Mouse (Mus musculus) testis, adult 2 months (tissue): ENCODE data around the gene Atp4a. TPM values are rescaled to one million over a fixed set of nuclear protein-coding genes. Genes with fewer than 3 reads are reported as not detected.

ENCODE experiments used
- H3K27ac ChIP-seq: fragments of 200-500 bp; 2 replicates; pipeline ENCODE4 v1.5.1; 2012; ENCODE audit warnings: low read depth, low read length; ENCODE audit not compliant: control insufficient read depth, insufficient read depth
- H3K27me3 ChIP-seq: fragments of 200-500 bp; 2 replicates; pipeline ENCODE4 v1.6.1; 2012; ENCODE audit warnings: mild to moderate bottlenecking, low read length, moderate library complexity; ENCODE audit not compliant: control insufficient read depth, insufficient read depth
- H3K36me3 ChIP-seq: fragments of 200-500 bp; 2 replicates; pipeline ENCODE4 v1.6.1; 2012; ENCODE audit warnings: mild to moderate bottlenecking, low read length; ENCODE audit not compliant: control insufficient read depth, insufficient read depth
- H3K4me1 ChIP-seq: fragments of 200-500 bp; 2 replicates; pipeline ENCODE4 v1.6.1; 2012; ENCODE audit warnings: low read length; ENCODE audit not compliant: control insufficient read depth, insufficient read depth
- H3K4me3 ChIP-seq: fragments of 200-500 bp; 2 replicates; pipeline ENCODE4 v1.5.1; 2012; ENCODE audit warnings: low read depth, mild to moderate bottlenecking, low read length, moderate library complexity, mixed read lengths; ENCODE audit not compliant: control insufficient read depth
- CTCF ChIP-seq: fragments of 200-500 bp; IDR thresholded peaks from 2 replicates; pipeline ENCODE4 v1.5.1; 2012; ENCODE audit warnings: low read depth, mild to moderate bottlenecking, inconsistent platforms, low read length, moderate library complexity; ENCODE audit not compliant: control insufficient read depth, insufficient read depth, insufficient replicate concordance
- POLR2A ChIP-seq: fragments of 200-500 bp; IDR thresholded peaks from 2 replicates; pipeline ENCODE4 v1.6.1; 2012; ENCODE audit warnings: low read depth, mild to moderate bottlenecking, inconsistent platforms, low read length, moderate library complexity; ENCODE audit not compliant: control insufficient read depth
- polyA plus RNA-seq: library from polyadenylated mRNA; depleted of rRNA; stranded (reverse); fragments of >200 nt; gene quantifications from 2 replicates; pipeline ENCODE4 v1.2.3, GENCODE M21; 2012; rRNA removed

Atp4a gene
- 2.7 TPM in 2 replicates for polyA plus RNA-seq

GRCm38 (mm10) chr7:30711942-30712341 is at the start of gene Atp4a:
Gene Atp4a (plus strand): TSS chr7:30712209.
- no peaks in the 10 kb centered on the region for H3K27me3 ChIP-seq
- H3K4me3 ChIP-seq = no peak within 1 kb of the TSS; the same call in 1 of the 2 replicates
- peaks cover 5% of the 10 kb centered on the region for H3K4me1 ChIP-seq
- TF ChIP-seq CTCF = no peak
- no peak for TF ChIP-seq POLR2A
- no peaks in the 10 kb centered on the region for H3K36me3 ChIP-seq
- H3K27ac ChIP-seq = no peak within 1 kb of the TSS

DNA sequence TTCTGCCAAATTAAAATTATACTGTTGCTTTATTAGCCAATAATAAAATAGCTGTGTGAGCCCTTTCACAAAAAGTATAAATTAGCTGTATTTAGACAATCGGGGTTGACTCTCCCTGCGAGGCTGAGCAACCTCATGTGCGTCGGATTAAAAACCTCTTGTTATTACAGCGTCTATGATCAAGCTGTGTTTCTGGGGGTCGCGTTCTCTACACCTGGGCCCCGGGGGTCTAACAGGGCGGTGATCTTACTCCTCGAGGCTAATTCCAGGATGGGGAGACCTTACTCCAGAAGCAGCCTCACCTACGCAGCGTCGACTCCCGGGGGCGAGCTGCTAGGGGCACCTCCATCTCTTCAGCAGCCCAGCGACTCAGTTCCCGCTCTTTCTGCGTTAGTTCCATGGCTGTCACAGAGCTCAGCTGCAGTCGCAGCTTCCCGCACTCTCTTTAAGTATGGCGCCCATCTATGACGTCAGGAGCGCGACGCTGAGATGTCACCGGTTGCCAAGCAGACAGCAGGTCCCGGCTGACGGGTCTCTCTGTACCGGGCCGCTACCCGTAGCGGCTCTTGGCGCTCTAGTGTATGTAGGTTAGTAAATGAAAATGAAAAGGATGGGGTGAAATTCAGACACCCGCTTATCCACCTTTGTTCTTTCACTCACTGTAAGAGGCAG is 47.3 kb upstream of the Atp4a start, which contains the start of gene Haus5:
TSS of gene Haus5 (minus strand) at position 466 of the 672 bp plus-strand sequence.
- peak within 1 kb of the TSS; percentile 99 for H3K4me3 ChIP-seq
- peak within 1 kb of the TSS; percentile 95 for H3K27ac ChIP-seq
- H3K36me3 ChIP-seq = peaks cover 2% of the 10 kb centered on the region; the same call in 1 of the 2 replicates
- TF ChIP-seq POLR2A = peak; percentile 81; the same call in 1 of the 2 replicates
- no peak; the same call in 1 of the 2 replicates for TF ChIP-seq CTCF
- no peaks in the 10 kb centered on the region for H3K27me3 ChIP-seq
- peaks cover 2% of the 10 kb centered on the region; the same call in 1 of the 2 replicates for H3K4me1 ChIP-seq

- TF ChIP-seq POLR2A (no peak), CTCF (no peak)
- Histone ChIP-seq H3K27ac (peak overlapping the region; percentile 95), H3K36me3 (peaks cover 2% of the 10 kb centered on the region; the same call in 1 of the 2 replicates), H3K27me3 (no peaks in the 10 kb centered on the region), H3K4me3 (peak overlapping the region; percentile 99), H3K4me1 (peaks cover 2% of the 10 kb centered on the region; the same call in 1 of the 2 replicates)
These were observed 46.7 kb upstream of the Atp4a start for GRCm38 (mm10) chr7:30665321-30665720.

GRCm38 (mm10) chr7:30669229-30669628 is 42.8 kb upstream of the Atp4a start:
- Histone ChIP-seq H3K4me1 (peaks cover 4% of the 10 kb centered on the region), H3K4me3 (peak overlapping the region; percentile 50)
- TF ChIP-seq CTCF = no peak
- TF ChIP-seq POLR2A = no peak

DNA sequence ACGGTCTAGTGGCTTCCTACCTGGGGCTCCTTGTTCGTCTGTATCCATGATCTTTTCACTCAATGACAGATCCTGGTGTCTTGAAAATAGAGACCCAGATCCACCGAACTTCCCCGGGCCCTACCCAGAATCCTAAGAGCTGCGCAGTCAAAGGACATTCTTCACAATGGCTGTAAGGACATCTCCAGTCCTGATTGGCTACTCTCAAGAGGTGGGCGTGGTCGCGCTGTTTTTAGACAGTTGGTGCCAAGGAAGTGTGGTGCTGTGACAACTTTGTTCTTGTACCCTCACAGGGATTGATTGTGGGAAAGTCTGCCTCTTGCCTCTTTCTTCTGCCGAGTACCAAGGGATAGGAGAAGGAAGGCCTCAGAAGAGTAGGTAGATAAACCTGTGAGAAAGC is 40.5 kb upstream of the Atp4a start, which contains the start of gene Pmis2:
TSS of gene Pmis2 (minus strand) at position 126 of the 400 bp plus-strand sequence.
- Histone ChIP-seq H3K27ac (peak within 1 kb of the TSS; percentile 93), H3K4me3 (peak within 1 kb of the TSS; percentile 87), H3K4me1 (peaks cover 2% of the 10 kb centered on the region; the same call in 1 of the 2 replicates), H3K36me3 (no peaks in the 10 kb centered on the region), H3K27me3 (no peaks in the 10 kb centered on the region)
- TF ChIP-seq CTCF (no peak), POLR2A (peak; percentile 60; the same call in 1 of the 2 replicates)

More at GRCm38 (mm10) chr7:30669229-30669628, 42.8 kb upstream of the Atp4a start:
- no peaks in the 10 kb centered on the region for H3K27me3 ChIP-seq
- H3K36me3 ChIP-seq = no peaks in the 10 kb centered on the region
- H3K27ac ChIP-seq = no peak overlapping the region

DNA sequence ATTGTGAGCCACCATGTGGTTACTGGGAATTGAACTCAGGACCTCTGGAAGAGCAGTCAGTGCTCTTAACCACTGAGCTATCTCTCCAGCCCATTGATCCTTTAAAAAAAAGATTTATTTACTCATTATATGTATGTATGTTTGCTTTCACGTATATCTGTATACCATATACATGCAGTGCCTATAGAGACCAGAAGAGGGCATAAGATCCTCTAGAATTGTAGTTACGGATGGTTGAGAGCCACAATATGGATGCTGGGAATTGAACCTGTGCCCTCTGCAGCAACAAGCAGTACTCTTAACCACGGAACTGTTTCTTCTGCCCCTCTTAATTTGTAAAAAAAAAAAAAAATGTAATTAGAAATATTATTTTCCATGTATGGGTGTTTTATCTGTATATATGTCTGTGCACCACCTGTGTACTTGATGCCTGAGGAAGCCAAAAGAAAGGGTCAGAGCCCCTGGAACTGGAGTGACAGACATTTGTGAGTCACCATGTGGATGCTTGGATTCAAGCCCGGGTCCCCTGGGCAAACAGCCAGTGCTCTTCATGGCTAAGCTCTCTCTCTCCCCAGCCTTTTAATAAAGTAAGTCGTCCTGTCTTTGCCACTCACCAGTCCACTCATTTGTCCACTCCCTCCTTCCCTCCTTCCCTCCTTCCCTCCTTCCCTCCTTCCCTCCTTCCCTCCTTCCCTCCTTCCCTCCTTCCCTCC is 33.6 kb upstream of the Atp4a start:
- Histone ChIP-seq H3K4me1 (no peaks in the 10 kb centered on the region), H3K27ac (no peak overlapping the region), H3K4me3 (no peak overlapping the region), H3K36me3 (no peaks in the 10 kb centered on the region), H3K27me3 (no peaks in the 10 kb centered on the region)
- TF ChIP-seq CTCF = no peak
- no peak for TF ChIP-seq POLR2A

- Histone ChIP-seq H3K4me1 (no peaks in the 10 kb centered on the region), H3K4me3 (no peak overlapping the region), H3K27ac (no peak overlapping the region; the same call in 1 of the 2 replicates), H3K27me3 (no peaks in the 10 kb centered on the region), H3K36me3 (no peaks in the 10 kb centered on the region)
- no peak for TF ChIP-seq POLR2A
- no peak for TF ChIP-seq CTCF
These were observed 30.1 kb upstream of the Atp4a start for GRCm38 (mm10) chr7:30681897-30682296.
